Comparison of ENCODE assay signal across 25 mouse cellular contexts in the genomic region with DNA sequence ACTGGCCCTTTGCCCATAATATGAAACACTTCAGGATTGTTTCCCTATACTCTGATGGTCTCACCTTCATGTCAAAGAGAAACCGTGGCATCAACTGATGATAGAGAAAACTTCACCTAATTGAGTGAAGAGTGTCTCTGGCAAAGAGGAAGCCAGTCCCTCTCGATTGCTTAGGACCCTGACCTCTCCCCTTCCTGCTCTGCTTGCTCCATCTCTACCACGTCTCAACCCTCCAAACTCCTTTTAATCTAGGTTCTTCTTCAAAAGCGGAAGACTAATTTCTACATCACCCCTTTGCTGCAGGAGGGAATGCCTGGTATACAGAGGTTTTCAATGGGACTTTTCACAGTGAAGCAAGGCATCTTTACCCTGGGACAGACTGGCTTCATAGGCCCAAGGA. TPM values are rescaled to one million over a fixed set of nuclear protein-coding genes. Genes with fewer than 3 reads are reported as not detected.
DNase-seq lines count a peak whose midpoint lies in the region; ATAC-seq lines count a peak whose summit lies in the region.
"Had no signal": no experiment of that assay in that cellular context is flagged by ENCODE, and none has a peak within 500 bp of the region (broad histone marks: within the 10 kb centered on the region; RNA-seq: fewer than 3 reads in every experiment).

No protein-coding gene starts in this region.

- H3K9me3 ChIP-seq in heart, embryonic 10.5 days = no peaks in the 10 kb centered on the region
- H3K9me3 ChIP-seq: embryonic facial prominence, embryonic 10.5 days; embryonic facial prominence, embryonic 12.5 days; forebrain, embryonic 13.5 days; forebrain, embryonic 15.5 days; G1E had no signal

- H3K4me1 ChIP-seq in heart, embryonic 10.5 days = no peaks in the 10 kb centered on the region
- H3K4me1 ChIP-seq: embryonic facial prominence, embryonic 10.5 days; embryonic facial prominence, embryonic 12.5 days; forebrain, embryonic 13.5 days; forebrain, embryonic 15.5 days had no signal

- DNase-seq in heart, adult 11 months = peak; percentile 51
- DNase-seq in heart, embryonic 10.5 days (ENCODE audit: low spot score) = no peak
- DNase-seq in adrenal gland, postnatal 25 days = no peak
- no peak for DNase-seq in kidney, adult 9 months
- DNase-seq: adrenal gland, adult 8-10 months; adrenal gland, postnatal 14 days; B cell, adult 2 months; cerebellum, adult 11-12 months; cerebellum, adult 2 months; cerebellum, adult 9-10 months; cerebellum, postnatal 10 days; cerebellum, postnatal 25 days; forebrain, postnatal 0 days had no signal

- WGBS in heart, embryonic 10.5 days = 79% methylated on average over 4 of the region's 4 CpGs

- no peak overlapping the region for H3K4me3 ChIP-seq in heart, embryonic 10.5 days
- H3K4me3 ChIP-seq: embryonic facial prominence, embryonic 10.5 days; embryonic facial prominence, embryonic 12.5 days; forebrain, embryonic 13.5 days; forebrain, embryonic 15.5 days had no signal

- no peak overlapping the region for H3K27ac ChIP-seq in heart, embryonic 10.5 days
- H3K27ac ChIP-seq: embryonic facial prominence, embryonic 10.5 days; embryonic facial prominence, embryonic 12.5 days; forebrain, embryonic 13.5 days; forebrain, embryonic 15.5 days had no signal

- peak; percentile 79 for ATAC-seq in granulocyte monocyte progenitor cell, adult 5-6 weeks (replicated peaks; ENCODE audit: poor library complexity, severe bottlenecking)
- peak; percentile 86 for ATAC-seq in megakaryocyte progenitor cell, adult 5-6 weeks (replicated peaks; ENCODE audit: poor library complexity)
- ATAC-seq: activated CD4-positive, CD25-positive, alpha-beta regulatory T cell, adult 4 months; CD4-positive, CD25-positive, alpha-beta regulatory T cell, adult 4 months; forebrain, embryonic 13.5 days; forebrain, embryonic 15.5 days; forebrain, postnatal 0 days; Patski had no signal

- H3K36me3 ChIP-seq in heart, embryonic 10.5 days = no peaks in the 10 kb centered on the region
- H3K36me3 ChIP-seq: embryonic facial prominence, embryonic 10.5 days; embryonic facial prominence, embryonic 12.5 days; forebrain, embryonic 15.5 days; G1E had no signal

- H3K27me3 ChIP-seq in heart, embryonic 10.5 days (ENCODE audit: insufficient read depth, poor library complexity, severe bottlenecking) = no peaks in the 10 kb centered on the region
- H3K27me3 ChIP-seq: CH12.LX; embryonic facial prominence, embryonic 12.5 days; forebrain, embryonic 13.5 days; forebrain, embryonic 15.5 days had no signal

RNA-seq across cellular contexts. Expression of gene F5, which starts 21.5 kb away (rescaled TPM):
- 0.54 and 0.95 TPM in 2 replicates for polyA plus RNA-seq in heart, embryonic 10.5 days (2016; fragmentation: Nextera tagmentation; extraction: Ambion mirVana)
- 1.5 and 3.4 TPM in 2 replicates for total RNA-seq in granulocyte monocyte progenitor cell, adult 5-6 weeks (2014; fragmentation: Nextera tagmentation)
- total RNA-seq in granulocyte monocyte progenitor cell, adult 5-6 weeks (2017) = 3.1 and 3.8 TPM in 2 replicates
- 8.6 and 9.2 TPM in 2 replicates for total RNA-seq in megakaryocyte progenitor cell, adult 5-6 weeks (2015)
- 4.2 and 6.1 TPM in 2 replicates for total RNA-seq in megakaryocyte progenitor cell, adult 5-6 weeks (2017)
- 12.9 and 17.4 TPM in 2 replicates for total RNA-seq in adrenal gland, postnatal 25 days (2021)
- polyA plus RNA-seq: activated CD4-positive, CD25-positive, alpha-beta regulatory T cell, adult 4 months had no signal

RNA-seq across cellular contexts. Expression of gene Selp, which starts 58.1 kb away (rescaled TPM):
- 0.06 and 0.13 TPM in 2 replicates for polyA plus RNA-seq in heart, embryonic 10.5 days (2016; fragmentation: Nextera tagmentation; extraction: Ambion mirVana)
- 2.2 and 3.7 TPM in 2 replicates for total RNA-seq in granulocyte monocyte progenitor cell, adult 5-6 weeks (2014; fragmentation: Nextera tagmentation)
- total RNA-seq in granulocyte monocyte progenitor cell, adult 5-6 weeks (2017) = 0.60 and 1.5 TPM in 2 replicates
- total RNA-seq in megakaryocyte progenitor cell, adult 5-6 weeks (2015) = 3.3 and 7.6 TPM in 2 replicates
- 0.68 and 2.0 TPM in 2 replicates for total RNA-seq in megakaryocyte progenitor cell, adult 5-6 weeks (2017)
- 0.38 and 0.39 TPM in 2 replicates for total RNA-seq in adrenal gland, postnatal 25 days (2021)
- total RNA-seq: forebrain, postnatal 0 days had no signal
- polyA plus RNA-seq: cerebellum, adult 2 months; embryonic facial prominence, embryonic 10.5 days; embryonic facial prominence, embryonic 12.5 days; forebrain, embryonic 11.5 days; forebrain, embryonic 13.5 days; forebrain, embryonic 15.5 days; forebrain, postnatal 0 days; G1E had no signal
